Comparison of ENCODE assay signal across 36 mouse cellular contexts in genomic region chr12:108816569-108816968, GRCm38 (mm10). TPM values are rescaled to one million over a fixed set of nuclear protein-coding genes. Genes with fewer than 3 reads are reported as not detected.
"Had no signal": no experiment of that assay in that cellular context is flagged by ENCODE, and none has a peak within 500 bp of the region (broad histone marks: within the 10 kb centered on the region; RNA-seq: fewer than 3 reads in every experiment).

No protein-coding gene starts in this region.

- H3K27ac ChIP-seq: heart, adult 2 months; heart, embryonic 10.5 days; heart, embryonic 13.5 days; heart, embryonic 15.5 days; hindbrain, embryonic 10.5 days; hindbrain, embryonic 12.5 days; hindbrain, embryonic 13.5 days; hindbrain, embryonic 14.5 days; hindbrain, embryonic 15.5 days; hindbrain, postnatal 0 days; intestine, embryonic 15.5 days; kidney, embryonic 15.5 days; kidney, postnatal 0 days; layer of hippocampus, adult 2 months had no signal

- H3K4me1 ChIP-seq: hindbrain, embryonic 12.5 days; hindbrain, embryonic 15.5 days; intestine, embryonic 15.5 days had no signal

- H3K27me3 ChIP-seq: heart, embryonic 12.5 days; heart, embryonic 13.5 days; heart, embryonic 15.5 days; hindbrain, embryonic 12.5 days; hindbrain, embryonic 13.5 days; hindbrain, embryonic 15.5 days; intestine, embryonic 15.5 days; kidney, embryonic 15.5 days had no signal

- H3K4me2 ChIP-seq: heart, embryonic 11.5 days; heart, embryonic 12.5 days; heart, embryonic 13.5 days; heart, embryonic 15.5 days; hindbrain, embryonic 12.5 days; hindbrain, embryonic 13.5 days; hindbrain, embryonic 14.5 days; hindbrain, embryonic 15.5 days; intestine, embryonic 15.5 days; kidney, embryonic 15.5 days had no signal

- ATAC-seq: hindbrain, embryonic 16.5 days; hindbrain, postnatal 0 days; inflammation-experienced regulatory T-cells, adult 6 months; intestine, embryonic 15.5 days; intestine, embryonic 16.5 days; intestine, postnatal 0 days had no signal

- H3K9me3 ChIP-seq: heart, embryonic 10.5 days; heart, embryonic 12.5 days; heart, embryonic 13.5 days; heart, embryonic 15.5 days; hindbrain, embryonic 10.5 days; hindbrain, embryonic 12.5 days; hindbrain, embryonic 13.5 days; hindbrain, embryonic 15.5 days; intestine, embryonic 15.5 days; kidney, embryonic 15.5 days had no signal

- H3K9ac ChIP-seq: heart, embryonic 12.5 days; heart, embryonic 13.5 days; heart, embryonic 15.5 days; hindbrain, embryonic 12.5 days; hindbrain, embryonic 13.5 days; hindbrain, embryonic 14.5 days; hindbrain, embryonic 15.5 days; intestine, embryonic 15.5 days; kidney, embryonic 15.5 days had no signal

- DNase-seq: heart, adult 2 months; heart, postnatal 10 days; heart, postnatal 14 days; heart, postnatal 36 days; heart, postnatal 4 days; kidney, adult 11 months; kidney, adult 18-20 months; kidney, adult 2 months; kidney, adult 8-10 months; kidney, adult 9 months; kidney, postnatal 10 days; kidney, postnatal 14 days; kidney, postnatal 36 days; kidney, postnatal 4 days; layer of hippocampus, adult 9-11 months; layer of hippocampus, postnatal 36 days had no signal

- H3K4me3 ChIP-seq: heart, adult 2 months; heart, embryonic 10.5 days; heart, embryonic 12.5 days; heart, embryonic 13.5 days; heart, embryonic 15.5 days; hindbrain, embryonic 10.5 days; hindbrain, embryonic 12.5 days; hindbrain, embryonic 13.5 days; hindbrain, embryonic 15.5 days; intestine, embryonic 15.5 days; kidney, embryonic 15.5 days; layer of hippocampus, adult 2 months had no signal

RNA-seq across cellular contexts. Expression of gene Slc25a29, which starts 19.1 kb away (rescaled TPM):
- total RNA-seq: hematopoietic stem cell, adult 5-6 weeks had no signal
